Mouse (Mus musculus): ENCODE results near the gene D930020B18Rik.

DNA sequence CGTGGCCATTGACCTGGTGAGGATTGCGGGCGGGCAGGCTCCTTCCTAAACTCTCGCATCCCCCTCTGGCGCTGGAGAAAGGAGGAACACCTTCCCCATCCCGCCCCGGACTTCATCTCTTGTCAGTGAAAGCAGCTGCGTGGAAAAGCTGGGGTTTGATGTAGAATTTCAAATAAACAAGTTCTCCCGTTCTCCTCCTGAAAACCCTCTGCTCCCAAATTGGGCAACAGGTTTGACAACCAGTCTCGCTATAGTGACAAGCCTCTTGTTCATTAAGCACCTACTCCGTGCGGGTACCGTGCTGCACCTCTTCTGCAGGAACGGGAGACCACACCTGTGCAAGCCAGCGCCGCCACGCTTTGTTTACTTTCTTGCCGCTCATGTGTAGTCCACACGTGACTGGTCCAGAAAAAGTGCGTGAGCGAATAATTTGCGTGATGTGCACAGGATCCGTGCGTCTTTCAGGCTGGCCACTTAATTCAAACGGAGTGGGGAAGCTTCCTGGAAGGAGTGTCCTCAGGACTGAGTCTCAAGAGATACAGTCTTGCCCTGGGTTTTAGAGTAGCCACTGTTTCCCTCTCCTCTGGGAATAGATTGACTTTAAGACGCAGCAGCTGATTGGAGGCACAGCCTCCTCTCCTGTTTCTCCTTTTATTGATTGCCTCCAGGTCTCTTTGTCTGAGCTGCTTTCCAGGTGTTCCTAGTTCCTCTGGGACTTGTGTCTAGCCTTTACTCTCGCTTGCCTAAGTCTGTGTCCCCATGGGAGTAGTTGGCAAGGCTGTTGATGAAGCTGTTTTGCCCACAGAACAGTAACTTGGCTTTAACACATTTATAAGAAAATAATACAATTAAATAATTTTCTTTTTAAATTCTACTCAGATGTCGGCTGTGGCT is 913 bp downstream of the D930020B18Rik start:
- no peak for TF ChIP-seq CTCF (IDR thresholded peaks at IDR 0.05; ENCODE audit: extremely low read depth, insufficient read depth, insufficient read length, insufficient replicate concordance)
- no peak for TF ChIP-seq POLR2A (IDR thresholded peaks at IDR 0.05; ENCODE audit: low read depth, low read length)
